Mouse (Mus musculus) mesoderm, embryonic 11.5 days (tissue): ENCODE results near the gene Tmem233.

Source experiments
- DNase-seq: peaks from one replicate; pipeline ENCODE4 v3.0.0-alpha.2; 2012; ENCODE audit warnings: low read depth, low spot score

The Tmem233 gene

DNA sequence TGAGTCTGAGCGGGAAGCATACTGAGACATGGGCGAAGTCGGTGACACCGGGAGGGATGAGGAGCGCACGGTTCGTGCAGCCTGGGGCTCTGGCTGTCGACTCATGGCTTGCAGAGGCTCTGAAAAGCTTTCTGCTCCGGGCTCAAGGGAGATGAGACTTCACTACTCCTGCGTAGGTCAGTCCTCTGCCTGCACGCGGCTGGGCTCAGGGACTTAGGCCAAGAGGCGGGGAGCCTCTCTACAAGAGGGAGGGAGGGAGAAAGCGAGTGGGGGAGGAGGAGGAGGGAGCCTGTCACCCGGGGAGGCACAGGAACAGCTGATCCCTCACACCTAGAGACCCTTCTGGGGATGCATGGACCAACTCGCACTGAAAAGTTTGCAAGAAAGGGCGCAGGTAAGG lies at the start of gene Tmem233:
Gene Tmem233 (minus strand): TSS at position 164 of the 400 bp plus-strand sequence.
- DNase-seq = no peak

DNA sequence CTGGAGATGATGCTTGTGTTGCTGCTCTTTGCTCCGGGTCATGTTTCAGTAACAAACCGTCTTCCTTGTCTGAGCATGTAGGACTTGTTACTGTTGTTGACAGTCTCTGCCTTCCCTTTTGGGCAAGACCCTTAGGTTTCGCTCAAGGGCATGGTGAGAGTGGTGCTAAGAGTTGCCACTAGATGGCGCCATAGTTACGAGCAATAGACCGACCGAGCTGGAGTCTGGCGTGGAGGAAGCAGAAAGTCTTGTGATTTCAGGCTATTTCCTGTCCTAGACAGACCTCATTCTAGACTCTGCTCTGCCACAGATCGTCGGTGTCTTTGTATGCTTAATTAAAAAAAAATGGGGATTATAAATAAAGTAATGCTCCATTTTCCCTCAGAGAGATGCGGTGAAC lies 40.3 kb upstream of the Tmem233 start:
- DNase-seq = peak; percentile 88

DNA sequence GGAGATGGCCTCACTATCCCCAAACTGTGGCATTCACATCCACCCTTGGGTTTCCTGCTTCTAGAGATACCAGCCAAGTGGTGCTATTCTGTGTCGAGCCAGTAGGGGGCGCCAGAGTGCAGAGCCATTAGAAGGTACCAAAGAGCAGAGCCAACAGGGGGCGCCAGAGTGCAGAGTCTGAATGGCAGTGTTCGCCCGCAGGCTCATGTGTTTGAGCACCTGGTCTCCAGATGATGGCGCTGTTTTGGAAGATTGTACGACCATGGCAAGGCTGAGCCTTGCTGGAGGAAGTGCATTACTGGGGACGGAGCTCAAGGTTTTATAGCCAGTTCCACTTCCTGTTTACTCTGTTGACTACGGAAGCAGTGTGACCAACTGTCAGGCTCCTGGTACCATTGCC lies 33.5 kb upstream of the Tmem233 start:
- DNase-seq = peak; percentile 60

DNA sequence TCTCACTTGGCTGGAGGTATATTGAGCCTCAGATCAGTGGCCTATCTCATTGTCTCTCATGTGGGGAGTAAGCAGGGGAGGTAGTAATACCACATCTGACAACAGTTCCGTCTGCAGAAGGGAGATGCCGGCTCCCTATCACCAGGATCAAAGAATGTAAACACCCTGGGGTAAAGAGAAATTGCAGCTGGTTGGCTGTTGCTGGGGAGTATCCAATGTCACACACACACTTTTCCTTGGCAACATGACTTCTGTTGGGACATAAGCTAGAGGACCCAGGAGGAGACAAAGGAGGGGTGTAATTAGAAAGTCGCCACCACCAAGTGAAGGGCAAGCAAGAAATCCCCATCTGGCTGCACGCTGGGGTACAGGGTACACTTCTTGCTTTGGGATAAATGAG lies 33.1 kb upstream of the Tmem233 start:
- DNase-seq = no peak

DNA sequence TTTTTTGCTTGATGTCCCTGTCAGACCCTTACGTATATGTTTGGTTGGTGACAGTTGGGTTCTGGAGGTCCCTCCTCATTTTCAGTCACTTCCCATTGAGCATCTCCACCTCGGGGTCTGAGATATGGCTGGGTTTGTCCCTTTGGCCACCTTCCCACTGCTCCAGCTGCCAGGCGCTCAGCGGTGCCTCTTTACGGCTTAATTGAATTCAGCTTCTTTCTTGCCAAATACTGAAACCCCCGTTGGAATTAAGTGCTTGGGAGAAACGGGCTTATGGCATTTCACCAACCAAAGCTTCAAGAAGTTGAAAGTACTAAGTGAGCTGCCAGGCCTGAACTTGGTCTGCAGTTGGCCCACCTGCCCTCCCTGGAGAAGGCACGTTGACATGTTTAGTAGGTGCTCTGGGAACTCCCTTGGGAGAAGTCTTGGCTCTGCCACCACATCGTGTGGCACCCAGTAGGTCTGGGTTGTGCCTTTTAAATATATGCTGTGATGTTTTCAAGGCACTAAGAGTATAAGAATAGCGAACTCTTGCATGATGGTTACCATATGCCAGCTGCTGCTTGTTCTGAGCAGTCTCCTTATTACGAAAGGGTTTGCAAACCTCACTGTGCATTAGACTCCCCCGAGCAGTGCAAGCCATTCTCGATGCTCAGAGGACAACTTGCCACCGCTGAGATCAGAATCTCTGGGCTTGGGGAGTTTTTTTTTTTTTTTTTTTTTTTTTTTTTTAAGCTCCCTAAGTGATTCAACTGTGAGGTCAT lies 32.2 kb upstream of the Tmem233 start:
- no peak for DNase-seq

DNA sequence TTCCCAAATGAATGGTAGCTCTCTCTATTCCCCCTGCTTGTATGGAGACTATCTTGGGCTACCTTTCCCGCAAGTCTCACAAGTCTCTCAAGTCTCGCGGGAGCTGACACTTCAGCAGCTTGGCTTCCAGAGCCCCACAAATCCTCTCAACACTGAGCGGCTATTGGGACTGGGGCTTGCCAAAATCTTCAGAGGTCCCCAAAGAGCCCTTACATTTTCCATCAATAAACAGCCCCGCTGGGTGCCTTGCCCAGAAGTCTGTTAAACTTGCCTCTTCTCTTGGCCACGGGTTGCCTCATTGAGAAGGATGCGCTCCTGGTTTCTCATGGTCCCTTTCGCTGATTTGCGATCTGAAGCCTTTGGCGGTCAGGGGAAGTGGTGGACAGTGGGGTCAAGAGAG lies 25.6 kb upstream of the Tmem233 start:
- DNase-seq = no peak

DNA sequence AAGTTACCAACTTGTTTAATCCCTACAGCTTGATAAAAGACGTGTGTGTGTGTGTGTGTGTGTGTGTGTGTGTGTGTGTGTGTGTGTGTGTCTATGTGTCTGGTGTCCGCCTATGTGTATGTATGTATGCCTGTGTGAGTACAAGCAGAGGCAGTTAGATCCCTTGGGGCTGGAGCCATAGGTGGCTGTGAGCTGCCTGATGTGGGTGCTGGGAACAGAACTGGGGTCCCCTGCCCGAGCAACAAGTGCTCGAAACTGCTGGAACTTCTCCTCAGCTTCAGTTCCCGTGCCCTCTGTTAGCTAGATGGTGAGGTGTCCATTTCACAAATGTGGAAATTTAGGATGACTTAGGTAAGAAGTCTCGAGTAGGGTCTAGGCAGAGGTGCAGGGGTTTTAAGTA lies 1.2 kb upstream of the Tmem233 start:
- no peak for DNase-seq

DNA sequence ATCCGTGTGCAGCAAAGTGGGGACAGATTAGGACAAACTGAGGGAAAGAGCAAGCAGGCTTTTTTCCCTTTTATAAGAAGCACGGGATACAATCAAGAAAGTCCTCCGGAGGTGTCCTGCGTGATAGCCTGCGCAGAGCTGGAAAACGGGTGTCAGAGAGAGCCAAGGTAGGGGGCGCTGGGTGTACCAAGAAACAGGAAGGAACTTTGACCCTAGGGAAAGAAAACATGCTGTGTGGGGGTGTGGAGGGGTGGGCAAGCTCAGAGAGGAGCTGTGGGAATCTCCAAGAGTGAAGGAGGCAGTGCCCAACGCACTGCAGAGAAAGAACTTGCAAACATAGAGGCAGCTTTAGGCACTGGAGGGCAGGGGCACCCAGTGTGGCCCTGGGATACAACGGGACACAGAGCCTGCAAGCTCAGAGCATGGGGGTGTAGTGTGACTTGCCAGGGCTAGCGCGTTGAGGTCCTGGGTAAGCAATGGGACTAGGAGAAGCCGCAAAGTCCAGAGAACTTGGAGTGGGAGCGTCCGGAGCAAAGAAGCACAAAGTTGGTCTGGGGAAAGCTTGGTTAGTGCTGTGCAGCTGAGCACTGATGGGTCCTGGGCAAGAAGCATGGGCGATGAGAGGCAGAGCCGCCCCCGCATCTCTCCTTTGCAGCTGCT lies 673 bp downstream of the Tmem233 start:
- DNase-seq = no peak

DNA sequence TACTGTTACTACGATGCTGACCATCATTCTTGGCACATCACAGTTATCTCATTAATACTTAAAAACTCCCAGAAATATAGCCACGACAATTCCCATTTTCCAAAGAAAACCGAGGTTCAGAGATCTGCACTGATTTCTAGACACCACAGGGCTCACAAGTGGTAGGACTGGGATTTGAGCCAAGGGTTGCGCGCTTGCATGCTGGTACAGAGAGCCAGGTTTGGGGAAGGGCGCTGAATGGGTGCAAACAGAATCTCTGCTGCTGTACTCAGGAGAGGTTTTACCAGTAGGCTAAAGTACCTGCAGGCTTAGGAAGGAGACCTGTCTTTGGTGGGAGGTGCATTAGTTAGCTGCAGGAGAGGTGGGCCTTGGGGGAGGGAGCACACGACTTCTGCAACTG lies 1.4 kb downstream of the Tmem233 start:
- no peak for DNase-seq

DNA sequence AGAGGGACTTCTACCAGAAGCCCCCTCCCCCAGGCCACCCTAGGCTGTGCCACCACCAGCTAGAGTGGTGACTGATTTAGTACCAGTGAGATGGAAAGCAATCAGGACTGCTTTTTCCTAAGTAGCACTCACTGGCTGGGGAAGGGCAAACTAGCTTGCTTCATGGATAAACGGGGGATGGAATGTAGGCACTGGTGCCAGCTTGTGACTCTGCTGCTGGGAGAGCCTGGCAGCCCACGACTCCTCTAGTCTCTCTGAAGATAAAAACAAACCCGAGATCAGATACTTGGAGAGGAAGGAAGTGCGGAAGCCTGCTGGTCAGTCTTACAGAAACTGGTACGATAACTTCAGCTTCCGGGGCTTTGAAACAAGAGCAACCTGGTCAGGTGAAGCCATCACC lies 2.3 kb downstream of the Tmem233 start:
- no peak for DNase-seq

DNA sequence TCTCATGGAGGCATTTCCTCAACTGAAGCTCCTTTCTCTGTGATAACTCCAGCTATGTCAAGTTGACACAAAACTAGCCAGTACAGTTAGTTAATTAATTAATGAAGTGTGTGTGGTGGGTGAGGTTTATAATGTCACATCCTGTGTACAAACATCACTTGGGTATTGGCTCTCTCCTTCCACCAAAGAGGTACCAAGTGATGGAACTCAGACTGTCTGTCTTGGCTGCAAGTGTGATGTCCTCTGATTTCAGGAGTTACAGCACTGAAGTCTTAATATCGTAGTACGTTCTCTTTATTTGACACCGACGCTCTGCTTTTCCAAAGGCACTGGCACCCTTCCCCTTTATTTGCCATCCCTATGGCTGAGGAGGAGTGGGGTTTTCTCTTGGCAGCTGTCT lies 13.4 kb downstream of the Tmem233 start:
- no peak for DNase-seq

DNA sequence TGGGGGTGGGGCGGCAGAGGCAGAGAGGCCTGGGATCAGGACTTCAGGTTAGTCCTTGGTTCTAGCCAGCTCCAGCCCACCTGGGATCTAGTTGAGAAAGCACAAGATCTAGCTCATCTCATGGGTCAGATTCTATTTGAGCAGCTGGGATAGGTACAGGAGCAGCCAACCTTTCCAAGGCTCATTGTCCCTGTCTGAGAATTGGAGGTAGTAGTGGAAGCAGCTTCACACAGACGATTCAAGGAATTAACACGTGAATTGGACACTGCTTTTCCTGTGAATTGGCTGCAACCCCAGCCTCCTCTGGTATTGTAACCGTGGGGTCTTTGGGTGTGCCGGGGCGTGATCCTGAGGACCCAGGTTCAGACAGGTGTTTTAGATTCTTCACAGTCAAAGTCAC lies 30.2 kb downstream of the Tmem233 start:
- no peak for DNase-seq

DNA sequence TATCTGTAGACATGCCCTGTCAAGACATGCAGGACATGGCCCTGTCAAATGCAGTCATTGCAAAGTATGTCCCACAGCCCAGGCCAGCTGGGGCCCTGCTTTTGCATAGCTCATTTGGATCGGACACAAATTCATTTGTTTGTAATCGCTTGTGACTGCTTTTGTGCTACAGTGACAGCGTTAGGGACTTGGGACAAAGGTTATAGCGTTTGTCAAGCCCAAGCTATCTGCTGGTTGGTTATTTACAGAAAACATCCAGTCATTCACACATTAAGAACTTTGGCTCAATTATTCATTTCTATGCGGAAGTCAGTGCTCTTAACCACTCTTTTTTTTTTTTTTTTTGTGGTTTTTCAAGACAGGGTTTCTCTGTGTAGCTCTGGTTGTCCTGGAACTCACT lies 30.9 kb downstream of the Tmem233 start:
- DNase-seq = no peak

DNA sequence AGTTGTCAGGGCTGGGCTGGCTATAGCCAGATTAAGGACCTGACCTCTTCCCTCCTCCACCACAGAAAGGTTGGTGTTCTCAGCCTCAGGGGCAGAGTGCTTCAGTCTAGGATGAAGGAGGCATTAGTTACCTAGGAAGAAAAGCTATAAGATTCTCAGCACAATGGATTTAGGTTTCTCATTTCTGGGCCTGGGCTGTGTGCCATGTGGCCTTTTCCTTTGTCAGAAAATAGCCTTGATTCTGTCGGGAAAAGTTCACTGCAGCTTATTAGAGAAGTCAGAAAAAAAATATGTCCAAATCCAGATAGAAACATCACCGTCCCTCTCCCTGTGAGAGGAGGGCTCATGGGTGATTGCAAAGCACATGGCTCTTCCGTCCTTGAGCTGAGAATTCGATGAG lies 33.2 kb downstream of the Tmem233 start:
- DNase-seq = no peak

DNA sequence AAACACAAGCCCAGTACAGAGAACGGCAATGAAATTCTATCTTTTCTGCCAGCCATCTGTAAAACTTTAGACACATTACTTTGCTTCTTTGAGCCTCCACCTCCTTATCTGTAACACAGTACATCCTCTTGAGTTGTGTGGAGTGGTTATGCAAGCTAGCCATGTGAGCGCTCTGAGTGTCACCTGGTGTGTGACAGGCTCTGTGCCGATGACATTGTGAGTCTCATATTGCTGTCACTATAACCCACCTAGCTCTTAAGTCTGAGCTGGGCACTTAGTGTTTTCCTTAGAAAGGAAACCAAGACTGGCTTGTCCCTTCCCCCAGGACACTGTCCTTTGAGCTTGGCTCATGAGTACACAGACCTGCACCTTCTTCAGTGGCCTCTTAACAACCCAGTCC lies 34.7 kb downstream of the Tmem233 start:
- no peak for DNase-seq

DNA sequence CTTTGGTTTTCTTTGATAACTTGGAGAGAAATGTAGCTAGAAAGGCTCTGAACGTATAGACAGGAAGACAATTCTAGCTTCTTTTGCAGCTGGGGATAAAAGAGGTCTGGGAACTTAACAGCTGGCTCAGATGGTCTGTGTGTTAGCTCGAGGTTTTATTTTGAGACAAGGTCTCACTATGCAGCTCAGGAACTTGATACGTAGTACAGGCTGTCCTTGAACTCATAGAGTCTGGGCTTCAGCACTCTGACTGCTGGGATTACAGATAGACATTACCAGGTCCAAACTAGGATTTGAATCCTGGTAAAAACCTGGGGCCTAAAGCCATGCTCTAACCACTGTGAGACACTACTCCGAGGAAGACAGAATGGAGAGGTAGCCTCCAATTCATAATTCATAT lies 36.8 kb downstream of the Tmem233 start:
- no peak for DNase-seq

DNA sequence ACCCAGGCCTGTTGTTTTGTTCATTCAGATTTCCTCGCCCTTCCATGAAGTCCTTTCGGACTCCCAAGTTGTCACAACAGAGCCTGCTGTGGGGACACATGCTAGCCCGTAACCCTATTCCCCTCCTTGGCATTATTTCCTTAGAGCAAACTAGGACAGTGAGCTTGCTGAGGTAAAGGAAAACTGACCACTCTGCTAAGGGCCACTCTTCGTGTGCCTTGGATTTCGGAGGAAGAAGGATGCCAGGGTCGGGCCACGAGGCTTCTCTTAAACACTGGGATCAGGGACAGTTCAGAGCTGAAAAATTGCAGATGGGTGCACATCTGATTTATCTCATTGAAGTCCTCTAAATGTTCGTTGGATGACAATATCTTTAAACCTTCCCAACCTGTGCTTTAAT lies 37.5 kb downstream of the Tmem233 start:
- DNase-seq = no peak

DNA sequence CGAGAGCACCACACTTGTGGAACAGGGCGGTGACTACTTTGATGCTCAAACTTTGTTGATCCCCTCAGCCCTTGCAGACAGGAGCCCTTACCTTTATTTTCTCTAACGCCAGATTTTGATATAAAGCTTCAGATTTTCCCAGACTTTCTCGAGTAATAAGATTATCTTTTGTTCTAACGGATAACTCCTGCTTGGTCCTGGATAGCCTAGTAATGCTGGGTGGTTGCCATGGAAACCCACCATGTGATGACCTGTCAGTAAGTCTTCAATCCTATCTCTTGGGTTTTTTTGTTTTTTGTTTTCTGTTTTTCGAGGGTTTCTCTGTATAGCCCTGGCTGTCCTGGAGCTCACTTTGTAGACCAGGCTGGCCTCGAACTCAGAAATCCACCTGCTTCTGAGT lies 40.8 kb downstream of the Tmem233 start:
- no peak for DNase-seq

DNA sequence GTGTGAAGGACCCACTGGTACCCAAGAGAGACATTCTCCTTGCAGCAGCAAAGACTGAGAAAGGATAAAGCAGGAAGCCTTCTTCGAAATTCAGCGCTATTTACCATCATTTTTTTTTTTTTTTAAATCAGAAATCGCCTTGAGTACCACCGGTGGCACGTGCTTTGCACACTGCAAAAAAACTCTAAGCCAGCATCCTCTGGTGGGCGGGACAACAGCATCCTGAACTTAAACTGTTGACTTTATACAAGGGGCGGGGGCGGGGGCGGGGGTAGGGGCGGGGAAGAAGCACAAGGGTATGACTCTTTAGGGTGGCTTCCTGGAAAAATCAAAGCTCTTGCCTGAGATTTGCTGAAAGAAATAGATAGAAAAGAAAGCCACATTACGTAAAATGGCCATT lies 43.3 kb downstream of the Tmem233 start:
- no peak for DNase-seq

DNA sequence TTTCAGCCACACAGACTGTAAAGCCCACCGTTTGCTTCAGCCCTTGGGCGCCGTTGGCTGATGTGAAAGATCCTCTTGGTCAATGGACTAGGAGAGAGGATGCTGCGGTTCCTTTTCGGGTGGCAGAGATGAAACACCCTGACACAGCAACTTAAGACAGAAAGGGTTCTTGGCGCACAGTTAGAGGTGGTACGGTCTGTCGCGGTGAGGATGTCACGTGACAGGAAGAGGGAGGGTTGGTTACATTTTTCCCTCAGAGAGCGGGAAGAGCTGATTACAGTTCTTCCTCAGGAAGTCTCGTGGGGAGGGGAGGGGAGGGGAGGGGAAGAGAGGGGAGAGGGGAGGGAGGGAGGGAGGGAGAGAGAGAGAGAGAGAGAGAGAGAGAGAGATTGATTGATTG lies 45.3 kb downstream of the Tmem233 start:
- no peak for DNase-seq

DNA sequence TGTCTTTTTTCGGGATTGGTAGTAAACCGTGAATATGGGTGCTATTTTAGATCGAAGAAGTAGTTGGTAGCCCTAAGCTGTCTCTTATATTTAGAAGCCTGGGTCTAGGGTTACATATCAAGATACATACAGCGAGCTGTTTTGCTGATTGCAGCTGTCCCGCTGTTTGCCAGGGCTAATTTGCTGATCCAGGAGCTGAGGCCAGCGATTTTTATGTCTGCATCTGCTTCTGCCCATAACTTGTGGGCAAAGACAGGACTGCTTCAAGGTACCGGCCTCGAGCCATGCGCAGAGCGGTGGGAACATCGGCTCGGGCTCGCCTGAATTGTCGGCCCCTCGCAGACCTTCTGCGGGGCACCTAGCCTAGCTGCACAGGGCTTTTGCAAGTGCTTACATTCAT lies 46.6 kb downstream of the Tmem233 start:
- no peak for DNase-seq

DNA sequence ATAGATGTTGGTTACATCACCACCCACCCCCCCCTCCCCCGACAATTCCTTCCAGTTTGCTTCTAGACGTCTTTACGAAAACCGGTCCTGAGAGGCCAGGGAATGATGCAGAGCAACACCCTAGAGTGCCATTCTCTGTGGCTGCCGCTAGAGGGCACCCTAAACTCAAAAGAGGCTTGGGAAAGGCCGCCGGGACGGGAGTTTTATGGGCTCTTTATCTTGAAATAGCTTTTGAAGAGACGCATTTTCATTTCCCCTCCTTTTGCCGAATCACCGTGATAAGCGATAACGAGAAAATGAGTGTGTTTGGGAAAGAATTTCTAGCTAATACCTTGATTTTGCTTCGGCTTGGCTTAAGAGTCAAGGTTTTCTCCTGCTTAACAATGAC lies 51.9 kb downstream of the Tmem233 start:
- peak; percentile 81 for DNase-seq

DNA sequence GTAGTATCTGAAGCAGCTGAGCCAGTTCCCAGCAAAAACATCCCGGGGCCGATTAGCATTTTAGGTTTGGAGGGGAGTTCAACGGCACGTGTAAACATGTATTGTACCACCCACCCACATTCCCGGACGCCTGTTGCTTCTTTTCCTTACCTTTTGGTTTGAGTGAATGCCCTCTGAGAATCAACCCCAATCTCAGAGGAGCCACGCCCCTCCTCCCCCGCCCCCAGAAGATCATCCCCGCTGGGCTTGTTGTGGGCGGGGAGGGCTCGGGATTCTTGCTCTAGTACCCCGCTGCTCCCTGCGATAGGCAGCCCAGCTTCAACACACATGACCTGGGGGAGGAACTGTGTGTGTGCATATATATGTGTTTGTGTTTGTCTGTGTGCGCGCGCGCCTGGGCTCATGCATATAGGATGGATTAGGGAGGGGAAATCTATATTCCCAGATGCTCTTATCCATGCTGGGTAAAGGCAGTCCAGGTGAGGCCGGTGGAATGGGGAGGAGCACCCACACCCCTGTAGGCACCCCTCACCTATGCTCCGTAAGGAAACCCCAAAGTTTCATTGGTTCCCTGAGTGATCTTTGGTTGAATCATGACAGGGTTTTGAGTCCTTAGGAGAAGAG lies 52.4 kb downstream of the Tmem233 start:
- no peak for DNase-seq
